Mouse (Mus musculus): ENCODE measurements at regions not wholly inside any gene's neighbourhood (a gene's known extent, or its start where the extent isn't known, plus 50 kb on each side); places are given as distances from the start of the nearest gene placed in this dataset.

GRCm38 (mm10) chr2:48441991-48442544 lies 371.8 kb upstream of the Acvr2a start:
- H3K9ac ChIP-seq (ENCODE audit: low read depth, low read length), result no peak overlapping the region
- H3K27ac ChIP-seq (ENCODE audit: low read length), result no peak overlapping the region
- WGBS, result 73% methylated on average over 10 of the region's 10 CpGs
- H3K4me3 ChIP-seq (ENCODE audit: low read depth, low read length), result no peak overlapping the region
- H3K27me3 ChIP-seq (ENCODE audit: control insufficient read depth, insufficient read depth, low read depth, low read length), result no peaks in the 10 kb centered on the region
- peak; percentile 60; the same call in 1 of the 2 replicates for ATAC-seq
- no peaks in the 10 kb centered on the region for H3K9me3 ChIP-seq (replicated peaks; ENCODE audit: control insufficient read depth, low read length, poor library complexity, severe bottlenecking)
- H3K4me1 ChIP-seq (ENCODE audit: control insufficient read depth, insufficient read depth, low read length), result peaks cover 10% of the 10 kb centered on the region; the same call in 1 of the 2 replicates
- no peak overlapping the region for H3K4me2 ChIP-seq (ENCODE audit: low read length)
- H3K36me3 ChIP-seq (ENCODE audit: control insufficient read depth, insufficient read depth, low read length), result no peaks in the 10 kb centered on the region

- Histone ChIP-seq H3K9ac (ENCODE audit: low read depth, low read length) (no peak overlapping the region), H3K4me2 (ENCODE audit: low read length) (no peak overlapping the region), H3K4me1 (ENCODE audit: control insufficient read depth, insufficient read depth, low read length) (peaks cover 10% of the 10 kb centered on the region; the same call in 1 of the 2 replicates), H3K27me3 (ENCODE audit: control insufficient read depth, insufficient read depth, low read depth, low read length) (no peaks in the 10 kb centered on the region), H3K27ac (ENCODE audit: low read length) (no peak overlapping the region), H3K4me3 (ENCODE audit: low read depth, low read length) (no peak overlapping the region), H3K36me3 (ENCODE audit: control insufficient read depth, insufficient read depth, low read length) (no peaks in the 10 kb centered on the region), H3K9me3 (replicated peaks; ENCODE audit: control insufficient read depth, low read length, poor library complexity, severe bottlenecking) (no peaks in the 10 kb centered on the region)
- 15% methylated on average over 5 of the region's 5 CpGs for WGBS
- ATAC-seq, result no peak
These were observed 367.9 kb upstream of the Acvr2a start for GRCm38 (mm10) chr2:48445898-48446604.

DNA sequence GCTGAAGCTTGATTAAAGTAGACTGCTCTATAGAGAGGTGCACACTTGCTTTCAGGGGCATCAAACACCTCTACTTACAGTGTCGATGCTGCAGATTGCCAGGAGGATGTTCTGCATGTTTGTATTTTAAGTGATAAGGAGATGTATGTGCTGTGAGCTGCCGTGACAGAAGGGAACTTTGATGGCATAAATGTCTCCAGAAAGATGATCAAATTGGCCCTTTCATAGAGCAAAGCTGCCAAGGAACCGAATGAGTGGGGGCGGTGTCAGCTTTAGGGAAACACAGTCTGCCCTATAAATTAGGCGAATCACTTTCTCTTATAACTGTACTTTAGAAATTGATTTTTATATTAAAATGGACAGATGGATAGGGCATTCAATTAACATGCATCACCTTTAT lies 367.3 kb upstream of the Acvr2a start:
- Histone ChIP-seq H3K9ac (ENCODE audit: low read depth, low read length) (no peak overlapping the region), H3K27ac (ENCODE audit: low read length) (no peak overlapping the region), H3K36me3 (ENCODE audit: control insufficient read depth, insufficient read depth, low read length) (no peaks in the 10 kb centered on the region), H3K4me2 (ENCODE audit: low read length) (no peak overlapping the region), H3K4me1 (ENCODE audit: control insufficient read depth, insufficient read depth, low read length) (peaks cover 5% of the 10 kb centered on the region; the same call in 1 of the 2 replicates), H3K4me3 (ENCODE audit: low read depth, low read length) (no peak overlapping the region), H3K27me3 (ENCODE audit: control insufficient read depth, insufficient read depth, low read depth, low read length) (no peaks in the 10 kb centered on the region), H3K9me3 (replicated peaks; ENCODE audit: control insufficient read depth, low read length, poor library complexity, severe bottlenecking) (no peaks in the 10 kb centered on the region)
- ATAC-seq, result no peak
- WGBS, result 65% methylated on average over 5 of the region's 5 CpGs

GRCm38 (mm10) chr2:48449165-48449842 lies 364.6 kb upstream of the Acvr2a start:
- H3K9me3 ChIP-seq (replicated peaks; ENCODE audit: control insufficient read depth, low read length, poor library complexity, severe bottlenecking), result no peaks in the 10 kb centered on the region

DNA sequence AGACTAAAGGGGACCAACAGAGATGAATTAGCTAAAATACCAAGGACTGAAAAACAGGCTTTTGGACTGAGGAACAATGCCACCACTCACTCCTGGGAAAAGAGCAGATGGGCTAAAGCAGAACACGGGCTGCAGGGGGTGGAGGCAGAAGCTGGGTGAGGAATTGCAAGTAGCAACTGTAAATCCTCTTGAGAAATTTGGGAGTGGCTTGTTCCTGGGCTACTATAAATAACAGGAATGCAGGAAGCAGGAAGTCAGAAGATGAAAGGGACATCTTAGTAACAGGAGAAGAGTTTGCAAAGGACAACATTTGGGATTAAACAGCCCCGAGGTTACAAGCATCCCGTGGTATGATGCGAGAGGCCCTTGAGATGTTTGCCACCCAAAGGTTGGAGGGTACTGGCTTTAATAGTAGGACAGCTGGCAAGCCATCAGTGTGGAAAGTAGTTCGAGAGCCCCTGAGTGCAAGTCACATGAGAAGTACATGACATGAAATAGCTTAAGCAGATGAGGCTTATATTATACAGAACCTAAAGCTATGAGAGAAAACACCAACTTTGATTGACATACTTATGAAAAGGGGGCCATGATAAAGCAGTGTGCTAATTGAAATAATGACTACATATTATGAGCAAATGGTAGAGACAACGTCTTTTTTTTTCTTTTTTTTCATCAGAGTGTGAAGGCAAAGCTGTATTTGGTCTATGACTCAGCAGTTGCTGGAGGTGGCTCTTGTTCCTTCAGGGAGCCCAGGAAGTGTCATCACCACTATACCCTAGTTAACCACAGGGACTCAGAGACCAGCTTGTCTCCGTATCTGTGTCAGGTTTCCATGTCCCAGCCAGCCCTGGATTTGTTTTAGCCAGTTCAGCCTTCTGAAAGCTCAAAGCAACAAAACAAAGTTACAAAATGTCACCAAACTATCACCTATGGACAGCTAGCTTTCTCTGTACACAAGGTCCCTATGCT lies 357.6 kb upstream of the Acvr2a start:
- no peak for ATAC-seq
- H3K27me3 ChIP-seq (ENCODE audit: control insufficient read depth, insufficient read depth, low read depth, low read length), result no peaks in the 10 kb centered on the region
- 69% methylated on average over 7 of the region's 7 CpGs for WGBS
- H3K4me1 ChIP-seq (ENCODE audit: control insufficient read depth, insufficient read depth, low read length), result no peaks in the 10 kb centered on the region
- H3K4me3 ChIP-seq (ENCODE audit: low read depth, low read length), result no peak overlapping the region
- no peaks in the 10 kb centered on the region for H3K36me3 ChIP-seq (ENCODE audit: control insufficient read depth, insufficient read depth, low read length)
- no peak overlapping the region for H3K9ac ChIP-seq (ENCODE audit: low read depth, low read length)
- no peak overlapping the region for H3K4me2 ChIP-seq (ENCODE audit: low read length)
- H3K9me3 ChIP-seq (replicated peaks; ENCODE audit: control insufficient read depth, low read length, poor library complexity, severe bottlenecking), result no peaks in the 10 kb centered on the region
- no peak overlapping the region for H3K27ac ChIP-seq (ENCODE audit: low read length)

More at GRCm38 (mm10) chr2:48449165-48449842, 364.6 kb upstream of the Acvr2a start:
- Histone ChIP-seq H3K27me3 (ENCODE audit: control insufficient read depth, insufficient read depth, low read depth, low read length) (no peaks in the 10 kb centered on the region), H3K36me3 (ENCODE audit: control insufficient read depth, insufficient read depth, low read length) (no peaks in the 10 kb centered on the region), H3K27ac (ENCODE audit: low read length) (no peak overlapping the region), H3K4me2 (ENCODE audit: low read length) (no peak overlapping the region), H3K4me3 (ENCODE audit: low read depth, low read length) (no peak overlapping the region), H3K4me1 (ENCODE audit: control insufficient read depth, insufficient read depth, low read length) (peaks cover 4% of the 10 kb centered on the region; the same call in 1 of the 2 replicates), H3K9ac (ENCODE audit: low read depth, low read length) (no peak overlapping the region)
- WGBS, result 89% methylated on average over 7 of the region's 7 CpGs
- ATAC-seq, result no peak

DNA sequence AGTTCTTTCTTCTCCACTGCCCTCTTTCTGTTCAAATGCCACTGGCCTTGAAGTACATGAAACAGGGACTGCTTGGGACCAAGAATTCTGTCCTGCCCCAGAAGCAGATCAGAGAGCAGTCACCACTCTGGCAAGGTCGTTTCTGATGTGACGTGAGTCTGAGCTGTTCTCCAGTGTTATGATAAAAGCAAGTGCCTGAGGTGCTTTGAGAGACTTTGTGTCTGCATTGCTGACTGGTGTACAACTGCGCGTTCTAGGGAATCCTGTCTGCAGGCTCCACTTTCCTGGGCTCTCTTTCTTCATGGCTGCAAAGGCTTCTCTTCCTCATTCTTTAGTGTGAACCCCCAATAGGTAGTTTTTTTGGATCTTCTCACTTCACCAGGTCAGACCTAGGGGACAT lies 356.8 kb upstream of the Acvr2a start:
- WGBS, result 83% methylated on average over 4 of the region's 4 CpGs
- Histone ChIP-seq H3K4me2 (ENCODE audit: low read length) (no peak overlapping the region), H3K9ac (ENCODE audit: low read depth, low read length) (no peak overlapping the region), H3K4me3 (ENCODE audit: low read depth, low read length) (no peak overlapping the region), H3K27ac (ENCODE audit: low read length) (no peak overlapping the region), H3K4me1 (ENCODE audit: control insufficient read depth, insufficient read depth, low read length) (no peaks in the 10 kb centered on the region), H3K9me3 (replicated peaks; ENCODE audit: control insufficient read depth, low read length, poor library complexity, severe bottlenecking) (no peaks in the 10 kb centered on the region), H3K36me3 (ENCODE audit: control insufficient read depth, insufficient read depth, low read length) (no peaks in the 10 kb centered on the region), H3K27me3 (ENCODE audit: control insufficient read depth, insufficient read depth, low read depth, low read length) (no peaks in the 10 kb centered on the region)
- ATAC-seq, result no peak

- H3K4me3 ChIP-seq (ENCODE audit: low read depth, low read length), result no peak overlapping the region
- H3K9ac ChIP-seq (ENCODE audit: low read depth, low read length), result no peak overlapping the region
- no peak overlapping the region for H3K27ac ChIP-seq (ENCODE audit: low read length)
- 84% methylated on average over 4 of the region's 4 CpGs for WGBS
- no peaks in the 10 kb centered on the region for H3K36me3 ChIP-seq (ENCODE audit: control insufficient read depth, insufficient read depth, low read length)
- H3K4me1 ChIP-seq (ENCODE audit: control insufficient read depth, insufficient read depth, low read length), result no peaks in the 10 kb centered on the region
- H3K9me3 ChIP-seq (replicated peaks; ENCODE audit: control insufficient read depth, low read length, poor library complexity, severe bottlenecking), result no peaks in the 10 kb centered on the region
- no peaks in the 10 kb centered on the region for H3K27me3 ChIP-seq (ENCODE audit: control insufficient read depth, insufficient read depth, low read depth, low read length)
- no peak for ATAC-seq
- no peak overlapping the region for H3K4me2 ChIP-seq (ENCODE audit: low read length)
These were observed 348.4 kb upstream of the Acvr2a start for GRCm38 (mm10) chr2:48465483-48465882.

DNA sequence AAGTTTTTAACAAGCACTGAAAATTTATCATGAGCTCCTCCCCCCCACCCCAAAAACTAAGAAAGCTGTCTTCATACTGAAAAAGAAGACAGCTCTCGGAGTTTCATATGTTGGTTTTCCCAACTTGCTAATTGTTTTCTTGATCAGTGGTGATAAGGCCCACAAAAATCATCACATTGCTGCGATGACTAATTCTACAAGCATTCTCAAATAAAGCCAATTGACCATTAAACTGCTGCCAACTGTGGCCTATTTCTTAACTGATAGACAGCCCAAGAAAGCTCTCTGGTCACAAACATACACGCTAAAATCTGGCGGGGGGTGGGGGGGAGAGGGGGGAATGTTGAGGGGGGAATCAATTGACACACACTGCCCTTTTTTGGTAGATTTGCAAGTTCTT lies 345.0 kb upstream of the Acvr2a start:
- ATAC-seq, result no peak
- no peaks in the 10 kb centered on the region for H3K9me3 ChIP-seq (replicated peaks; ENCODE audit: control insufficient read depth, low read length, poor library complexity, severe bottlenecking)
- H3K4me1 ChIP-seq (ENCODE audit: control insufficient read depth, insufficient read depth, low read length), result no peaks in the 10 kb centered on the region
- 73% methylated on average over 4 of the region's 4 CpGs for WGBS
- no peak overlapping the region for H3K27ac ChIP-seq (ENCODE audit: low read length)
- no peak overlapping the region for H3K9ac ChIP-seq (ENCODE audit: low read depth, low read length)
- no peaks in the 10 kb centered on the region for H3K27me3 ChIP-seq (ENCODE audit: control insufficient read depth, insufficient read depth, low read depth, low read length)
- H3K36me3 ChIP-seq (ENCODE audit: control insufficient read depth, insufficient read depth, low read length), result no peaks in the 10 kb centered on the region
- H3K4me3 ChIP-seq (ENCODE audit: low read depth, low read length), result no peak overlapping the region
- no peak overlapping the region for H3K4me2 ChIP-seq (ENCODE audit: low read length)

All from midbrain, embryonic 16.5 days (tissue).